Mouse (Mus musculus) thymus, adult 18-20 months (tissue): ENCODE measurements around the gene Zfp981.
"Not testable (repeated sequence)": the region's sequence is repeated elsewhere in the genome, so short reads cannot be mapped to it uniquely, and the experiment has no call there.

Experiments used
- DNase-seq, 2 experiments: peaks; one replicate each; pipeline ENCODE4 v3.0.0; 2022; ENCODE audit warnings: mixed read lengths in 2 of 2

The Zfp981 gene

DNA sequence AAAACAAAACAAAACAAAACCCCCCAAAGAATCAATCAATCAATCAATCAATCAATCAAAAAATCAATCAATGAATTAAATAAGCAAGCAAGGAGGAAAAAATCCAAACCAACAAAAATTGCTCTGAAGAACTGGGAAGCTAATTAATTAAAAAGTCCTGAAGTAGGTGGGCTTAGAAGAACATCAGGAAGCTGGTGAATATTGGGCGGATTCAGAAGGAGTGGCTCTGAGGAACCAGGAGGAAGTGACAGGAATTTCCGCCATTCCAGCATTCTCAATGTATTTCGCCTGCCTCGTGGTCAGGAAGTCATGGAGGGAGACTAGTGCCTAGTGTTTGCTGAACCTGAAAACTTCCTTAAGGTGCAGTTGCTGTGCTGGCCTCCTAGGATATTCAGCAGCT lies at the start of gene Zfp981:
TSS of gene Zfp981 (plus strand) at position 301 of the 400 bp plus-strand sequence.
- not testable (repeated sequence) for DNase-seq

DNA sequence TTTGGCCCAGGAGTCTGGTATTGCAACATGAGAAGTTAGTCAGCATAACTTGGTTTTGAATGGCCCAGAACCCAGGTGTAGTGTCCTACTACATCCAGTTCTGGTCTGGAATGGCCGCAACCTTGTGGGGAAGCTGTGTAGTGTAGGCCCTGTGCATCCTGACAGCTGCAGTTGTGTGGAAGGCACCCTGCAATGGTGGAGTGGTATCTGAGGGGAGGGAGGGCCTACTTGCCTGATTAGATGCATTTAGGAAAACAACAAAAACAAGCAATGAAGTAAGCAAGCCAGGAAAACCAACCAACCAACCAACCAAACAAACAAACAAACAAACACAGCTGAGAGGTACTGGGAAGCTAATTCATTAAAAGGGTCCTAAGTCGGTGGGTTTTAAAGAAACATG lies 49.3 kb upstream of the Zfp981 start:
- not testable (repeated sequence) for DNase-seq

DNA sequence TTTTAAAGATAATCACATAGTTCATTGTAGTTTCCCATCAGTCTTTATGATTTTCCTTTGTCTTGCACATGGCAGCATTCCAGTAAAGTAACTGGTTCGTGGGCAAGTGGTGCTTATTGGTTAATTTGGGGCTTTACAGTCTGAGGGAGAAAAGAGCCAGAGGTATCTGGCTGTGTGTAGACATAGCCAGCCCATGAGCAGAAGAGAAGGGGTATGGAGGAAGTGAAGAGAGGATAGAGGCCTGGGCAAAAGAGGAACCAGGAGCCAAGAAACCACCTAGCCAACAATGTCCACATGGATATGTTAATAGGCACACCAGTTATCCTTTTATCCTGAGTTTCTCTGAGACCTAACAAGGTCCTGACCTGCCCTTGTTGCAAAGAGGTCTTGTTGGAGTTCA lies 47.7 kb upstream of the Zfp981 start:
- not testable (repeated sequence) for DNase-seq

DNA sequence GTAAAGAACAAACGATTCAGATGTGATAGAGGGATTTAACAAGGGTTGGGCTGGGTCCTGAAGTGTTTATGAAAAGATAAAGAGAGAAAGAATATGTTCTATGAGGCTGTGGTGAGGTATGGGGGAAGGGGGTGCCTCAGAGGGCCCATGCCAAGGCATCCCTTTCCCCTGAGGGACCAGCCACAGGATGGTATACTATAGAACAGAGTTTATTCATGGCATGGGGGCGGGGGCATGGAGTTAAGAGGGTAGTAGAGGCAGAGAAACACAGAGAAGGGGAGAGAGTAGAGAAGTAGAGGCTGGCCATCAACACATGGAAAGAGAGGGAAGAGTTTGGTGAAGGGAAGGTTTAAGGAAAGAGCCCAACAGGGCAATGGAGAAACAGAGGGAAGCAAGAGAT lies 46.9 kb upstream of the Zfp981 start:
- no peak for DNase-seq

- DNase-seq = no peak
These were observed 46.5 kb upstream of the Zfp981 start for GRCm38 (mm10) chr4:146455321-146455721.

DNA sequence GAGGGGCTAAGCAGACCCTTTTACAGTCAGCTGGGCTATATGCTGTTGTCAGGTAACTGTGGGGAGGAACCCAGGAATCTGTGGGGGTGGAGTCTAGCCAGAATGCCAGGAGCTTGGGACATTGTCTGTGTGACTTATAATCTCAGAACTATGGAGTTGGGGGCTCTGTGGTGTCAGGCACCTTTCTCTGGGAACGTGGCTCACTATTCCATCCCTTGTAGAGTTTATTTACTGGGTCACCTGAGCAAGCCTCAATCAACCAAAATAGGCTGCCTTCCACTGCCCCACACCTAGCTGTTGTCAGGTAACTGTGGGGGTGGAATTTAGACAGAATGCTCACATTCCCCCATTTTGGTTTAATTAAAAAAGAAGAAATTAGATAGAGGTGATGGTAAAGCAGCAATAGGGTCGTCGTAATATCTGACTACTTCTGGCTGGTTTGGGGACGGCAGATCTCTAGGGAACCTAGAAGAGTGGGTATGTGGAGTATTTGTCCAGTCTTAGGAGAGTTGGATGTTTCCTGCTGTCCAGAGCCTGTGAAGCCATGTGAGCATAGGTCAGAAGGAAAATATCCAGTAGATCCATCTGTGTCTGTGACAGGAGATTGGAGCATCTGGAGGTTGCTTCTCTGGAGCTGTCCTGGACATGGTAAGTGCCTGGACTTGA lies 45.6 kb upstream of the Zfp981 start:
- DNase-seq = no peak

DNA sequence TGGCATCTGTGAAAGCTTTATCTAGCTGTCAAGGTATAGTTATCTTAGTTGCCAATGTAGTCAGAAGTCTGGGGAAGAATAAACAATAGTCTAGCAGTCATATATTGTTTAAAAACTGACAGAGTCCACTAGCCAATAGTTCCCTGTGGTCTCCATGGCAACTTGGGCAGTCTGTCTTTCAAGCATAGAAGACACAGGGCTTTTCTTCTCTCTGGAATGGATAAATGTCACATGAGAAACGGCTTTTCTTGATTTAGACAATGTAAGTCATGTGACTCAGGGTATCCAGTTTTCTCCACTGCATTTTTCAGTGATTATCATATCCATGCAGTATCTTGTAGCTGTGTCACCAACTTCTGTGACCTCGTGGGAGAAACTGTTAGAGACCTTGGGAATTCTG lies 44.7 kb upstream of the Zfp981 start:
- DNase-seq = no peak

DNA sequence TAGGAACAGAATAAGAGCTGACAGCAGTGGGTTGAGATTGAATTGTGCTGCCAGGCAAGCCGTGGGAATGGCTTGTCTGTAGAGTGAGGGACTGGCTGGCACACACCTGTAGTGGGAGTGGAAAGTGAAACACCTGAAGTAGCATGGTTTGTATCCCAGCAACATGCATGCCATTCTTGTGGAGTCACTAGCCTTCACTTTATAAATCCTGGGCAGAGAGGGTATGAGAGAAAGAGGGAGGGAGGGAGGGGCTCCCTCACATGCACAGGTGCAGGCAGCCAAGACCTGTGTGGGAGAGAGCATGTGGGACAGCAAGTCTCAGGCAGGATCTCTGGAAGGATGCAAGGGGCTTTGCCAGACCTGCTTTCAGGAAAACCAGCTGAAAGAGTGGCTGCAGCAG lies 44.1 kb upstream of the Zfp981 start:
- DNase-seq = no peak

- DNase-seq = not testable (repeated sequence)
These were observed 42.0 kb upstream of the Zfp981 start for GRCm38 (mm10) chr4:146459822-146460221.

GRCm38 (mm10) chr4:146460685-146461084 lies 41.1 kb upstream of the Zfp981 start:
- not testable (repeated sequence) for DNase-seq

- DNase-seq = not testable (repeated sequence)
These were observed 38.0 kb upstream of the Zfp981 start for GRCm38 (mm10) chr4:146463649-146464351.

DNA sequence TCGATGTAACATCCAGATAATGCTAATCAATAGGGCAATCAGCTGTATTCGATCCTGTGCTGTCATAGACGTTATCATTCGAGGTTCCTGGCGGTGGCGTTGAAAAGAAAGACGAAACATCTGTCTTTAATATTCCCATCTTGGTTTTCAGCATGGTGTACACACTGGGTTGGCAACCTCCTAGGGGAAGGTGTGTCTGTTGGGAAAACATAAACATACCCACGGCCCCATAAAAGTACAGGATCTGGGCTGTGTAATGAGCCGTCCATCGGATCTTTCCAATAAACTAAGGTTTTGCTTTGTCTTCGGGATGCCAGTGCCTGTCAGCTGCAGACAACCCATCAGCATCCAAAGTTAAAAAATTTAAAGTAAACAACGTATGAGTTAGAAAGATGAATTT lies 31.8 kb upstream of the Zfp981 start:
- not testable (repeated sequence) for DNase-seq

DNA sequence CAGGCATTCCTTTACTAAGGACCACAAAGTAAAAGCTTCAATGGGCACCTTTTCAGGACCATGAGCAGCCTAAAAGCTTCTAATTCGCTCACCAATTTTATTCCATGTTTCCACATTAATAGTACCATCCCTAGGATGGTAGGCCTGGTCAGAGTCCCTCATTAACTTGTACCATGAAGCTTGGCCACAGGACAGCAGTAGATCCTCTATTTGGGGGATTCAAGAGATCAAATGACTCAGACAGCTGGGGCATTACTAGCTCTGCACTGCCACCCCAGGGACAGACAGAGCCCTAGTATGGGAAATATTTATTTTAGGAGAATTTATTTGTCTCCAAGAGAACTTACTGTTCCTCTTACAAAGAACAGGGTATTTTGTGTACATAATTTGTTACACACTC lies 27.6 kb upstream of the Zfp981 start:
- not testable (repeated sequence) for DNase-seq

- DNase-seq = not testable (repeated sequence)
These were observed 26.8 kb upstream of the Zfp981 start for GRCm38 (mm10) chr4:146474716-146475676.

DNA sequence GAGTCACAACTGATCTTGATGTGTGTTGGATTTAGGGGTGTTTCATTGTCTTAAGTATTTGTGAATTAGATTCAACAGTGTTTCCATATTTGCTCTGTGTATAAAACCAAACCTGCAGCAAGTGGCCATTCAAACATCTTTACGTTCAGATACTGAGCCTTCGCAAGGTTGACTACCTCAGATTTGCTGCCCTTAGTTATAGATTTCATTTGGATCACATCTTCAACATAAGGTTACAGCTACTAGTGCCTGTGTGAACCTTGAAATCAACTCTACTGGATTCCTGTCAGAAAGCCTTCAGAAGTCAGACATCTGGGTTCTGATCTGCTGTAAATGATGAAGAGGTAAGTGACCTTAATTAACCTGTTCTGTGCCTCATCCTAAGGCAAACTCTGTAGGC lies 25.6 kb upstream of the Zfp981 start:
- DNase-seq = not testable (repeated sequence)

DNA sequence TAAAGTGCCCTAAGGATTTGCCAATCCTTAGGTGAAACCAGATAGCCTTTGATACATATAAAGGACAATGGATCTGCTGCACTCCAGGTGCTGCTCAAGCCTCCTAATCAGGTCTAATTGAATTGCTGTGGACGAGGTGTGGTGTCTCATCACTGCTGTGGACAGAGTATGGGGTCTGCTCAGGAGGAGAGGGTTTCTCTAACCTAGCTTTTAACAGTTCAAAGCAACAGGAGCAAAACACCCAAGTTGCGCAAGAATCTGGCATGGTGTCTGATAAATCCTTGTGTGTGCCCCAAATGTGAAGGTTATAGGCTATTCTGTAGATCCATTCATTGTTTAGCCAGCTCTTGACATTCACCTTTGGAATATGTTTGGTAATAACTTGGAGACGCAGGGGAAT lies 24.9 kb upstream of the Zfp981 start:
- DNase-seq = not testable (repeated sequence)

- DNase-seq = not testable (repeated sequence)
These were observed 21.3 kb upstream of the Zfp981 start for GRCm38 (mm10) chr4:146480376-146481096.

- not testable (repeated sequence) for DNase-seq
These were observed 19.3 kb upstream of the Zfp981 start for GRCm38 (mm10) chr4:146482546-146482945.

DNA sequence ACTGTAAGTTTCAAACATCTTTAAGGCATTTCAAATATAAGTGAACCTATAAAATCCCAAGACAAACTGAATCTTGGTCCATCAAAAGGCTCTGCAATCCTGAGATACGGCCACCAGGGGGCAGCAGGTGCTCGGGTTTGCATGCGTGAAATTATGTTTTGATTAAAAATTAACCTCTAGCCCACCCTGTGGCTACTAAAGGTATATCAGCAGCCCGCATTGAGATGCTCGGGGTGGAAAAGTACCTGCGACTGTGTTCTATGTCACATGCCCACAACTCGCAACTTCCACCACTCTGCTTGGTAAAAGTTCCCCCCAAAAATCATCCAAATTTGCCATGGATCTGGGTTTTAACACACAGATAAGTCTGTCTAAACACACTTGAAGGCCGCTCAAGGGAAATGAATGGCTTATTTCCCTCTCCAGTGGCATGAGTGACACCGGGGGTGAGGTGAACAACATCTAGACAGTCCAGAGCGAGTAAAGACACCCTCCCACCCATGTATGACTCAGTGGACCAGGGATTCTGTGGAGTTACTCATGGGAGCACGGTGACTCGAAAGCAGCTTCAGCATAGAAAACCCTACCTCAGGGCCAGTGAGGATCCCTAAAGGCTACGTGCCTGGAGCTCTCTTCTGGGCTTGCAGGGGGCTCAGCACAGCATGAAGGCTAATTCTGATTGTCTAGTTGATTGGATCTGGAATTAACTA lies 18.1 kb upstream of the Zfp981 start:
- DNase-seq = not testable (repeated sequence)

DNA sequence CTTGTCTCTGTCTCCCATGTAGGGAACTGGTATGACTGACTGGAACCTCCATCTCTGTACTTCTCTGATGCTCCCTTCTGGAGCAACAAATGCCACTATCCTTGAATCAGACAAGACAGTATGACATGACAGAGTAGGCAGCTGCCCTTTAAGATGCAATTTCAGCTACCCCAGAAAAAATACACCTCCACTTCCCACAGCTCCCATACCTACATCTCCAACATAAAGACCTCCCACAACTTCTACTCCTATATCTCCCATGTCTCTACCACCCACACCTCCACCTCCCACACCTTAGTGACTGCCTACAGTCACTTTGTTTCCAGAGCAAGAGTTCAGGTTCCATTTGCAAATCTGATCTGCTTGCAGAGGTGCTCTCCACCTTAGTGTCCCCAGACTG lies 17.2 kb upstream of the Zfp981 start:
- not testable (repeated sequence) for DNase-seq

GRCm38 (mm10) chr4:146485183-146485939 lies 16.5 kb upstream of the Zfp981 start:
- DNase-seq = not testable (repeated sequence)
